Mouse (Mus musculus) intestine, embryonic 15.5 days (tissue): ENCODE measurements around the gene Olfr122. TPM values are rescaled to one million over a fixed set of nuclear protein-coding genes. Genes with fewer than 3 reads are reported as not detected.

Experiments used
- ATAC-seq: fragments of 200-750 bp; cut with Nextera tagmentation; 2 replicates; pipeline ENCODE4 v1.8.0; 2017; ENCODE audit warnings: moderate TSS enrichment, moderate library complexity
- H3K27ac ChIP-seq: fragments of 300-500 bp; sonication (generic); 2 replicates; pipeline ENCODE4 v1.5.1; 2015; ENCODE audit warnings: mild to moderate bottlenecking, inconsistent platforms
- H3K27me3 ChIP-seq: fragments of 300-500 bp; sonication (generic); replicated peaks from 2 replicates; pipeline ENCODE4 v1.6.1; 2015; ENCODE audit warnings: inconsistent platforms
- H3K36me3 ChIP-seq: fragments of 300-500 bp; sonication (generic); 2 replicates; pipeline ENCODE4 v1.6.1; 2015; ENCODE audit warnings: inconsistent platforms
- H3K4me1 ChIP-seq: fragments of 300-500 bp; sonication (generic); replicated peaks from 2 replicates; pipeline ENCODE4 v1.6.1; 2015; ENCODE audit warnings: inconsistent platforms
- H3K4me2 ChIP-seq: fragments of 300-500 bp; sonication (generic); replicated peaks from 2 replicates; pipeline ENCODE4 v1.6.1; 2015; ENCODE audit warnings: mild to moderate bottlenecking, inconsistent platforms
- H3K4me3 ChIP-seq: fragments of 300-500 bp; sonication (generic); replicated peaks from 2 replicates; pipeline ENCODE4 v1.5.1; 2015; ENCODE audit warnings: inconsistent platforms
- H3K9ac ChIP-seq: fragments of 300-500 bp; sonication (generic); 2 replicates; pipeline ENCODE4 v1.6.1; 2015; ENCODE audit warnings: inconsistent platforms
- H3K9me3 ChIP-seq: fragments of 300-500 bp; sonication (generic); 2 replicates; pipeline ENCODE4 v1.6.1; 2016; ENCODE audit warnings: inconsistent platforms
- WGBS: fragments of 180-500 bp; shearing (Covaris S2); methylation state at CpG from one replicate; pipeline ENCODE4 v1.1.7; 2015; 5-methylcytosine and 5-hydroxymethylcytosine counted together
- polyA plus RNA-seq: library from polyadenylated mRNA; unstranded; fragments of >200 nt; fragmentation: Nextera tagmentation; extraction: Ambion mirVana; gene quantifications from 2 replicates; pipeline ENCODE4 v1.2.1, GENCODE M21; 2015

The Olfr122 gene
- polyA plus RNA-seq: not detected in 2 replicates

GRCm38 (mm10) chr17:37768307-37768706, at the start of gene Olfr122:
Olfr122 (plus strand) TSS chr17:37768607.
- no peak within 1 kb of the TSS for H3K4me2 ChIP-seq
- H3K9me3 ChIP-seq: no peaks in the 10 kb centered on the region
- H3K27ac ChIP-seq: no peak within 1 kb of the TSS
- H3K27me3 ChIP-seq: no peaks in the 10 kb centered on the region
- H3K4me3 ChIP-seq: no peak within 1 kb of the TSS
- no peaks in the 10 kb centered on the region for H3K36me3 ChIP-seq
- H3K4me1 ChIP-seq: no peaks in the 10 kb centered on the region
- 83% methylated on average over 4 of the region's 4 CpGs for whole genome bisulfite sequencing
- H3K9ac ChIP-seq: no peak within 1 kb of the TSS
- no peak for ATAC-seq

- no peak within 1 kb of the TSS for H3K4me3 ChIP-seq
- H3K27me3 ChIP-seq: no peaks in the 10 kb centered on the region
- WGBS: 69% methylated on average over 1 of the region's 1 CpGs
- no peak for ATAC-seq
- H3K9me3 ChIP-seq: no peaks in the 10 kb centered on the region
- H3K27ac ChIP-seq: no peak within 1 kb of the TSS
- no peaks in the 10 kb centered on the region for H3K36me3 ChIP-seq
- H3K4me2 ChIP-seq: no peak within 1 kb of the TSS
- H3K4me1 ChIP-seq: no peaks in the 10 kb centered on the region
- no peak within 1 kb of the TSS for H3K9ac ChIP-seq
Measured at GRCm38 (mm10) chr17:37721508-37721907, 46.9 kb upstream of the Olfr122 start, which contains the start of gene Olfr120. Olfr120 (plus strand) TSS chr17:37721808.

- Histone ChIP-seq H3K9me3 (no peaks in the 10 kb centered on the region), H3K9ac (no peak overlapping the region), H3K27me3 (no peaks in the 10 kb centered on the region), H3K27ac (no peak overlapping the region), H3K4me3 (no peak overlapping the region), H3K36me3 (no peaks in the 10 kb centered on the region), H3K4me1 (no peaks in the 10 kb centered on the region), H3K4me2 (no peak overlapping the region)
- WGBS: 51% methylated on average over 7 of the region's 7 CpGs
- no peak for ATAC-seq
Measured at GRCm38 (mm10) chr17:37738070-37738469, 30.3 kb upstream of the Olfr122 start.

GRCm38 (mm10) chr17:37793229-37793628, 24.8 kb downstream of the Olfr122 start, which contains the start of gene Olfr123:
Olfr123 (plus strand) TSS chr17:37793529.
- Histone ChIP-seq H3K4me2 (no peak within 1 kb of the TSS), H3K4me1 (no peaks in the 10 kb centered on the region), H3K9ac (no peak within 1 kb of the TSS), H3K27ac (no peak within 1 kb of the TSS), H3K36me3 (no peaks in the 10 kb centered on the region), H3K4me3 (no peak within 1 kb of the TSS), H3K27me3 (no peaks in the 10 kb centered on the region), H3K9me3 (no peaks in the 10 kb centered on the region)
- WGBS: 91% methylated on average over 2 of the region's 2 CpGs
- ATAC-seq: no peak

- WGBS: 85% methylated on average over 3 of the region's 3 CpGs
- Histone ChIP-seq H3K4me2 (no peak within 1 kb of the TSS), H3K9ac (no peak within 1 kb of the TSS), H3K27me3 (no peaks in the 10 kb centered on the region), H3K36me3 (no peaks in the 10 kb centered on the region), H3K4me1 (no peaks in the 10 kb centered on the region), H3K4me3 (no peak within 1 kb of the TSS), H3K27ac (no peak within 1 kb of the TSS), H3K9me3 (no peaks in the 10 kb centered on the region)
- no peak for ATAC-seq
Measured at GRCm38 (mm10) chr17:37799588-37799987, 31.2 kb downstream of the Olfr122 start, which contains the start of gene Olfr124. Olfr124 (plus strand) TSS chr17:37799888.

Other genes starting within 250 kb of the Olfr122 start
- gene Olfr112, start 199.2 kb upstream of the Olfr122 start, polyA plus RNA-seq: not detected in 2 replicates
- not detected in 2 replicates for gene Olfr113, start 190.9 kb upstream of the Olfr122 start, polyA plus RNA-seq
- gene Olfr114, start 175.9 kb upstream of the Olfr122 start, polyA plus RNA-seq: not detected in 2 replicates
- not detected in 2 replicates for gene Olfr115, start 141.5 kb upstream of the Olfr122 start, polyA plus RNA-seq
- gene Olfr116, start 141.4 kb upstream of the Olfr122 start, polyA plus RNA-seq: not detected in 2 replicates
- not detected in 2 replicates for gene Olfr117, start 104.8 kb upstream of the Olfr122 start, polyA plus RNA-seq
- not detected in 2 replicates for gene Olfr118, start 101.6 kb upstream of the Olfr122 start, polyA plus RNA-seq
- gene Olfr119, start 72.0 kb upstream of the Olfr122 start, polyA plus RNA-seq: not detected in 2 replicates
- gene Olfr120, start 46.8 kb upstream of the Olfr122 start, polyA plus RNA-seq: not detected in 2 replicates
- not detected in 2 replicates for gene Olfr121, start 19.8 kb upstream of the Olfr122 start, polyA plus RNA-seq
- gene Olfr123, start 24.9 kb downstream of the Olfr122 start, polyA plus RNA-seq: not detected in 2 replicates
- not detected in 2 replicates for gene Olfr124, start 31.3 kb downstream of the Olfr122 start, polyA plus RNA-seq
- gene Olfr125, start 64.3 kb downstream of the Olfr122 start, polyA plus RNA-seq: not detected in 2 replicates
- not detected in 2 replicates for gene Olfr126, start 78.9 kb downstream of the Olfr122 start, polyA plus RNA-seq
- gene Olfr127, start 131.8 kb downstream of the Olfr122 start, polyA plus RNA-seq: not detected in 2 replicates
- not detected in 2 replicates for gene Olfr128, start 151.9 kb downstream of the Olfr122 start, polyA plus RNA-seq
- gene Olfr761, start 184.5 kb downstream of the Olfr122 start, polyA plus RNA-seq: not detected in 2 replicates